Mouse (Mus musculus) urinary bladder, adult 2 months (tissue): ENCODE measurements around the gene Dok5. TPM values are rescaled to one million over a fixed set of nuclear protein-coding genes. Genes with fewer than 3 reads are reported as not detected.

Source experiments
- DNase-seq: peaks from one replicate; pipeline ENCODE4 v3.0.0; 2022; ENCODE audit warnings: low spot score
- polyA plus RNA-seq: library from polyadenylated mRNA; depleted of rRNA; stranded (reverse); fragments of >200 nt; gene quantifications from 2 replicates; pipeline ENCODE4 v1.2.3, GENCODE M21; 2012

The Dok5 gene
- polyA plus RNA-seq, 1 experiment: 0.39 TPM

DNA sequence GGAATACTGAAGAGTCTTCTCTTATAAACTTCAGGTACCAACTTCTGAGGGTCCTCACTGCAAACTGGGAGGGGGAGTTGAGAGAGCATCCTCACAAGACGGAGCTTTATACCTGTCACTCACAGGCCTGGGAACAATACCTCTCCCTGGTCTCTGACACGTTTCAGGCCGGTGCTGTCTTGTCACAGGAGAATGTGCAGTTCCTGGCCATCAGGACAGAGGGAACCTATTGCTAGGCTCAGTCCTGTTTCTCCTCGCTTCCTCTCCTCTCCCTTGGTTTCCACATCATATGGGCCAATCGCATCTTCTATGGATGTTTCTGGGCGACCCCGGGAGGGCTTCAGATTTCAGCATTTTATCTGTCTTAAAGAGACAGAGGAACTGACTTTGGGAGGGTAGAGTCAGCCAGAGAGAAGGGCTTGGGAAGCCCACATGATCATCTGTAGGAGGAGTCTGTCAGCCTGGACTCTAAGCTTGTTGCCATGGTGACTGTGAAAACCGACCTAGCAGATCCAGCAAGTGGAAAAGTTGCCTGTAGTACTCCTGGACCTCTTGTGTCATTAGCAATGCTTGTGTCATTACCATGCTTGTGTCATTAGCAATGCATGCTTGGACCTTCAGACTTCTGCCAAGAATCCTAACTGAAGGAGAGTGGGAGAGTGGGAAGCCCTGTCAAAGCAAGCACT lies 59.9 kb downstream of the Dok5 start:
- DNase-seq: no peak

DNA sequence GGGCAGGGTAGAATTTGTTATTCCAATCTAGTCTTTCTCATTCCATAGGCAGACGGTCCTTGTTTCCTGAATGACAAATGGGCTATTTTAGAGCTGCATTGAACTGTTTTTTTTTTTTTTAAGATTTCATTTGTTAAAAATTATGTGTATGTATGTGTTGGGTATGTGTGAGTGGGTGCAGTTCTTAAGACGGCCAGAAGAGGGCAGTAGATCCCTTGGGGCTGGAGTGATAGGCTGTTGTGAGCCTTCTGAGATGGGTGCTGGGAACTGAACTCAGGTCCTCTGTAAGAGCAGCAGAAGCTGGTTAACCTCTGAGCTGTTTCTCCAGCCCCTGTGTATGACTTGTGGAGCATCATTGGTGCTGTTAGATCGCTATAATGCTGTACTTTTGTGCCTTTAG lies 63.6 kb downstream of the Dok5 start:
- no peak for DNase-seq

DNA sequence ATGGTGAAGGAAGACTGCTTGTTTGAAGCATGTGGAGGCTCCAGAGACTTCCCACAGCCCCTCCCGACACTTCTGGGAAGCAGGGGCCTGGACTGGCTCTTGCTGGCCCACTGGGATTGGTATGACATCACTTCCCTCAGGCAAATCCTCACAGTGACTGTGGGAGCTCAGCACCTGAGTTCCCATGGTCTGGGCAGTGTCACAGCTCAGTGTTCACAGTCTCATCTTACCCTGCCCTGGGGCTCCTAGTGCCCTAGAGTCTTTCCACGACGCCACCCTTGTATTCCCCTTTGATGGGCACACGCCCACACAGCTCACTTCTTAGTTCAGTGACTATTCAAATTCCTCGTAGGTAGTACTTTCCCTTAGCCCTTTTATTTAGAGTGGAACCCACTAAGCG lies 71.4 kb downstream of the Dok5 start:
- no peak for DNase-seq

DNA sequence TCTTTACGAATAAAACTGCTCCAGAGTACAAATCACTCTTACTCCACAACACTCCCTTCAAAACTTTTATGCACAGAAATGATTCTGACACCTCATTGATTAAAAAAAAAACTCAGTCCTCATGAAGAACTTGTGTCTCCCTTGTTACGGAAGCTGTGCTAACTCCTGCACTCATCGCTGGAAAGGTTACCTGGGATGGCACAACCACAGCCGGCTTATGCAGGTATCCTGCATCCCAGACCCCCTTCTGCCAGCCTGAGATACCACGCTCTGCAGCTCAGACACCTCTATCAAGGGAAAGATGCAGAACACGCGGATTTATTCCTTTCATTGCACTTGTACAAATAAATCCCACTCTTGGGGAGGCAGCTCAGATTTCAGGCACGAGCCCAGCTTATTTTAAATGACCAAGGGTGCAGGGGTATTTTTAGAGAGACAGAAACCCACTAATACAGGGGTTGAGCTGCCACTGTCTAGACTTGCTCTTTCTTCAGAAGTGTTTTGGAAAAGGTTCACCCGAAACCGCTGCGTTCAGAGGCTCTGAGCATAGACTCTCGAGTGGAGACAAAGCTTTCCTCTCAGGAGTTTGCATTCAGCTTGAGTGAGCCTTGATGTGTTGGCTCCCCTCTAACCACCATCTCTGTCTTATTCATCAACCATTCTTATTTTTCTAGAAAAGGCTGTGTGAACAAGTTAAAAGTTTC lies 76.1 kb downstream of the Dok5 start:
- no peak for DNase-seq

DNA sequence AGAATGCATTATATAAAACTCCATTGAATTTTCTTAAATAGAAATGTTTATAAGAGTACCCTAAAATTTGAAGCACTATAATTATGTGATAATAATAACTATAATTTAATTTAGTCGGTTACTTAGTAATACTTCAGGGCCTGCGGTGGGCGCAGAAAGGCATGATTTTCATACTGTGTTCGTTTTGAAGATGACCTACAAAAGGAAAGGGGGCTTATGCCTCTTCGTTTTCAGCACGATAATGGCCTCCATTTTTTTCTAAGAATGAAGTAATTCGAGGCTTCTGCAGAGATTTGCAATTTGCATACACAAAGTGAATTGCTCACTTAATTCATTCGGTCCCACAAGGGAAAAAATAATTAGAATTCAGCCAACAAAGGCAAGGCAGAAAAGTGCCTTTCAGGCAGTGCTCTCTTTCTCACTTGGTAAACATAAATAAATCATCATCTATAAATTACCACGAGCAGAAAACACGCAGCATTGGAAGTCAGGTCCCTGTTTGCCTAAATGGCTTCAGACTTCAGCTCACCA lies 76.7 kb downstream of the Dok5 start:
- DNase-seq: no peak

DNA sequence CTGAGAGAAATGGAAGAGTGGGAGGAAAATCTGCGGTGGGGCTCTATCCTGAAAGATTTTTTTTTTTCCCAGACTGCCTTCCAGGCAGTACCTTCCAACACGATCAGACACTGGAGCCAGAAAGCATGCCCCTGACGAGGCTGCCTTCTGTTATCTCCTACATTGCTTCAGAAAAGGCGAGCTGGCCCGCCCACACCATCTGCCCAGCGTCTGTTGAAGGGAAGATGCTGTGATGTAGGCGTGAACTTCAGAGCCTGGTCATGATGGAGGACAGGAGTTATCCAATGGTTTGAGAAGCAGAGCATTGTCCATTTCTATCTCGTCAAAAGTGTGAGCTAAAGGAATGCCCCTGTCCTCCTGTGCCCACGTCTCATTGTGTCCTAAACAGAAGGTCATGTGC lies 79.7 kb downstream of the Dok5 start:
- DNase-seq: no peak

DNA sequence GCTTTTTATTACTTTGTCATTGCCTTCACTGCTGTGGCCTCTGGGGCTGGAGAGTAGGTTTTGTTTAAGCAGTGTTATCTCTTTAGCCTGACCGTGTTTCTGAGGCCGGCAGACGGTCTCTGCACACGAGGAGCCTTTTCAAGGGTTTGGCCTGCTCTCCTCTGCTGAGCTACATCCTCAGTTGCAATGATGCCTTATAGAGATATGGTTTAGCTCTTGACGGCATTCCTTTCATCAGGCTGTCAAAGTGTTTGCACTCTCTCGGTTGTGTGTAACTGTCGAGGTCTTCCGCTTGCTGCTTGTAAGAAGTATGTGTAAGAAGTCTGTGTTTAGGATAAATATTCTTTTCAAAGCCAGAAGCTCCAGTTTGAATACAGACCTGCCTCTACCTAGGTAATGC lies 84.7 kb downstream of the Dok5 start:
- DNase-seq: no peak

DNA sequence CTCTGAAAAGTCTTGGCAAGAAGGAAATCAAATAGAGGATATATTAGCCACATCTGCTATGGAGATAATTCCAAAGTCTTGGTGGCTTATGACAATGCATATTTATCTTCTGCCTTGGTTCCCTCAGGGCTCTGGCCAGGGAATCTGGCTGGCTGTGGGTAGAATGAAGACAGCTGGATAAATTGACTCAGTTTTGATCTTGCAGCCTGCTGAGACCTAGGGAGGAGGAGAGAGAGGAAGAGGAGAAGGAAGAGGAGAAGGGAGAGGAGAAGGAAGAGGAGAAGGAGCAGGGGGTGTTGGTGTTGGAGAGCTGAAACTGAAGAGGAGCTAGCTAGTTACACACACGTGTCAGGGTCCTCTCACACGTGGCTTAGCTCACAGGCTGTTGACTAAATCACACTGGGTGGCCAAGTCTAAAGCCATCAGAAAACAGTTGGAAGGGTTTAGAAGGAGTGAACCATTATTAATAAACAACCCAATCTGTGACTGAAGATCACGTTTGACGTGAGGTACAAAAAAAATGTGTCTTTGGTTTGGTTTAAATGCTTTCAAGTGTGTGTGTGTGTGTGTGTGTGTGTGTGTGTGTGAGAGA lies 85.6 kb downstream of the Dok5 start:
- no peak for DNase-seq

DNA sequence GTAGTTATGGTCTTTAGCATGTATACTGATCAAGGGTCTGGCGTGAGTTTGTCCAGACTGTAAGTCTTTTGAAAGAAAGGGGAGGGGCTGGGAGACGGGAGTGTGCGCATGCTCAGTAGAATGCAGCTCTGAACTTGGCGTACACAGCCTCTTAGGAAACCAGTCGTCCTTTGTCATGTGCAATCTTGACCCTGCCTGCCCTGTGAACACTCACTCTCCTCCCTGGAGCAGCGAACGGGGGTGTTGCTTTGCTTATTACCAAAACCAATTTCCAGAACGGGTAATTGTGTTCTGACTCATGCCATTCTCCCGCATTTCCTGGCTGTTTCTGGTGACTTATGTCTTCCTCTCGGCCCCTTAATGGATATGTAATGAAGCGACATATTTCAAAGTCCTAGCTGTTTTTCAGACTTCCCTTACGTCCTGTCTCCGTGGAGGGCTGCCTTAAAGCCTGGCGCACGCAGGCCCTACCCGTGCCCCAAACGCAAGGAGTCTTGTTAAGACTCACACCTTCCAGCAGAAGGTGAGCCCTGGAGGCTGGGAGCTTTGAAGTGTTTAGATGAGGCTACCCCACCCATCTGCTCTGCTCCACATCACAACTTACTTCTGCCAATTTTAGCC lies 95.3 kb downstream of the Dok5 start:
- no peak for DNase-seq

DNA sequence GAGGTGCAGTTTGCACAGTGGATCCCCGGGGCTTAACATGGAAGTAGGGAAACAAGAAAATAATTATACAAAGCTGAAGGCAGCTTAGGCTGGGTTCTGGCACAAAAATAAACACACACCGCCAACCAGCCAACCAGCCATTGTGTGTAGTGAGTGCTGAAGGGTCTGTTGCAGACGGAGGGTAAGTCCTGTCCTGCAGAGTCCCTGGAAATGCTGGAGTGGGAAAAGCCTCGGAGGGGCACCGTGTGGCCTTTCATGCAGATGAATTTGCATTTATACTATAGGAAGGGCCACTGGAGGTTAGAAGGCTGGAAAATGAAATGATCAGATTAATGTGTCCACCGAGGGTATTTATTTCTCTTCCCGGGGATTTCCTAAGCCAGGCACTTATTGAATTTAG lies 97.2 kb downstream of the Dok5 start:
- DNase-seq: no peak

DNA sequence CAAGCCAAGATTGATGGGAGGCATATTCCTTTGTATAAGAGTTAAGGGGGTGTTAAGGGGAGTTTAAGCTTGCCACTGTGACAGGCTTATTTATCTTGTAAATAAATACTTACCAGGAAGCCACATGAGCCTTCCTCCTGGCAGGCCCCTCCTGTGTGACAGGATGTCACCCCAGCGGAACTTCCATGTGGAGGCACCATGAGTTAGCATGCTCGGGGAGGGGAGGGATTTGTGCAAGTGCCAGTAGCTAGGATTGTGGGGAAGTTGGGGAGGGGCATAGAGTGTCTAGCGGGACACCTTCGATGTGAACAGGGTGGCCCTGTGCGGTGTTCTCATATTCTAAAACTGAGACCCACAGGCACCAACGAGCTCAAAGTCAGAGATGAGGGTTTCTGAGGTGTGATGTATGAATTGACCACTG lies 97.6 kb downstream of the Dok5 start:
- DNase-seq: no peak

DNA sequence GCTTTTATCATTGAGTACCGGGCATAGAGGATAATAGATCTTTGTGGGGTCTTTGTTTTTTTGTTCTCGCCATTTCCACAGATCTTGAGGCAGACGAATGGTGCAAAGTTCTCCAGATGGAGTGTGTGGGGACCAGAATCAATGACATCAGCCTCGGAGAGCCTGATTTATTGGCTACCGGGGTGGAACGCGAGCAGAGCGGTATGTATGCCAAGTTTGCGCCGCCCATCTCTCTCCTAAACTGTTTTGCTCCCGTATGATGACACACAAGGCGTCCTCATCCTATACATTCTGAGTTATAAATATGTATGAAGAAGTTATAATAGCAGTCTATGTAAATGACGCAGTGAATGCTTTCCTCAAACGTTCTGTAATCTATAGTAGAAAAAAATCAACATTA lies 98.4 kb downstream of the Dok5 start:
- DNase-seq: no peak

DNA sequence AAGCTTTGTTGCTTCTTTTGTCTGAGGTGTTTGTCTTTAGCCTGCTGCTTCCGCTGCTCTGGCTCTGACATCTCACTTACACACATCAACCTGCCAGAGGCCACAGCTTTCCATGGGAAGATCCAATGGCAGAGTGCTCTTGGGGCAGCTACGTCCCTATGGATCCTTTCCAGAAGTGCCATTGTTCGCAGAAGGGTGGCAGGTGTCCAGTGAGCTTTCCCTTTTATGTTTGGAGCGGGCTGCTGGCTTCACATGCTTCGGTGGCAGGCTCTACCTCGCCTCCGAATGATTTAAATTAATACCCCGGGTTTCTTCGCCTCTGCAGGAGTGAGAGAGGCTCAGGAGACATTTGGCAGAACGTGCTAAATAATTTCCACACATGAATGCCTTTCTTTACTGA lies 105.3 kb downstream of the Dok5 start:
- DNase-seq: no peak

DNA sequence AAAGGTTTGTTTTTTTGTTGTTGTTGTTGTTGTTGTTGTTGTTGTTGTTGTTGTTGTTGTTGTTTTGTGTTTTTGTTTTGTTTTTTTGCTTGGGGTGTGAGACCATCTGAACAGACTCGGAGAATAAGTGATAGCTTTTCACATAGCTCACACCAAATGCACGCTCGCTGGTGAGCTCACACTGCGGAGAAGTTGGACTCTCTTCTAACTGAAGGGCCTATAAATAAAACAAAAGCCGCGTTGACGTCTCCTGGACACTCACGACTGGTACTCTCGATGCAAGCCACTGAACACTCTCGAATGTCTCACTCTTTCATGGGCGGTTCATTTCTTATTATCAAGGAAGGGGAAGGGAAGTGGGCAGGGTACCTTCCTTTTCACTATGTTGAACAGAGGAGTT lies 105.8 kb downstream of the Dok5 start:
- no peak for DNase-seq

DNA sequence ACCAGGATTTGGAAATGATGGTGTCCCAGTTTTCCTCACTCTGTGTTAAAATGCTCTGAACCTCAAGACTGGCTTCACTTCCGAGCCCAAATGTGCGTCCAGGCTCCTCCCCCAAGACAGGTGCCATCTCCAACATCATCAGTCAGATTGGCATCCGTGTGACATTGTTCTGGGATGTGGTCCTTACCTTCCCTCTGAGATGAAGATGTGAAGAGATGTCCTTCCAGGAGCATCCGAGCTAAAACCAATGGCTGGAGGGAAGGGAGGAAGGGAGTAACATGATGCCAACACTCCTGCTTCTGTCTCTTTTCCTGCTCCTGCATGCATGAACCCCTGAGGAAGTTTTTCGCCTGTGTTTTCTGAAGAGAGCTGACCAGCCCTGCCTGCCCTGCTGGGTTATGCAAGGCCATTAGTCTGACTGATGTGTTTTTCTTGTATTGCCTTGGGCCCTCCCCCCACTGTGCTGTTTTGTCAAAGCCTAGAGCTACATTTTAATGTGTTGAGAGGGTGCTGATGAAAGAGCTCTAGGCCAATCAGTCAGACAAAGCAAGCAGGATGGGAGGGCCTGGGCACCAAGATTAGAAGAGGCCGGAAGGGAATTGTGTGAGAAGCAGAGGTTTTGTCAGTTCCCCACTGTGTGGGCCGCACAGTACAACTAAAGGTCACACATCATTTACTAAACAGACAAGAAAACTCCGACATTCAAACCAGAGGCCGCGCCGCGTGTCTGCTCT lies 106.4 kb downstream of the Dok5 start:
- DNase-seq: no peak

DNA sequence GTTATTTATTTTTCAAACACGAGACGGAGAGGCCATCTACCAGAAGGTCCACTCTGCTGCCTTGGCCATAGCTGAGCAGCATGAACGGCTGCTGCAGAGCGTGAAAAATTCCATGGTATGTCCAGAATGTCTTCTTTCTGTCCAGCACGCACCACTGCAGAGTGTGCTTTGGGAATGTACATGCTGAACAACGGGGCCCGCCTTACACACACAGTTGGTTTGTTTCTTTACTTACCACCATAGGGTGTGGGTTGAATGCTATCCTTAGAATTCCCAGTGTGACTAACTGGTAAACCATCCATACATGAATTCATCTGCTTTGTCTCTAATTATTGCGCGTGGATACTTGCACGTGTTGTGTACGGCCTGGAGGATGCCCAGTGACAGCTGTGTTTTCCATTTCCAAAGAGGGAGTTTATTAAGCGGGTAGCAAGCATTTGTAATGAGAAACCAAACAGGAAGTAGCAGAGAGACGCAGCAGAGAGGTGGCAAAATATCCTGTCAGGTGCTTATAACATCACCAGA lies 109.9 kb downstream of the Dok5 start:
- no peak for DNase-seq

DNA sequence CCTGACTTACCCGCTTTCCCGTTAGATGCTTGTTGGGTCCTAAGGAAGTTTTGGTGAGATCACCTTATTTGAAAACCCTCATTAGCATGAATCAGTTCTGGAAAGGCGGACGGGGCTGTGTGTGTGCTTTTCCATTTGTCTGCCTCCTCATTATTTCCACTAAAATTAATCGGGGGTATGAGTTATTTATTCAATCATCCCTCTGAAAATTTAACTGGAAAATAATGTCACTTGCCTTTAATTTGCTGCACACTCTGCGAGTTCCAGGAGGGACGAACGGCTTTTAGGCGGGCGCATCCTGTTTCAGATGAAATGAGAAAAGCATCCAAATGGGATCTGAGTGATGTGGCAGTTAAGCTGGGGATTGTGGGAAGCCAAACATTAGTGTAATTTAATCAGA lies 113.9 kb downstream of the Dok5 start:
- DNase-seq: no peak

DNA sequence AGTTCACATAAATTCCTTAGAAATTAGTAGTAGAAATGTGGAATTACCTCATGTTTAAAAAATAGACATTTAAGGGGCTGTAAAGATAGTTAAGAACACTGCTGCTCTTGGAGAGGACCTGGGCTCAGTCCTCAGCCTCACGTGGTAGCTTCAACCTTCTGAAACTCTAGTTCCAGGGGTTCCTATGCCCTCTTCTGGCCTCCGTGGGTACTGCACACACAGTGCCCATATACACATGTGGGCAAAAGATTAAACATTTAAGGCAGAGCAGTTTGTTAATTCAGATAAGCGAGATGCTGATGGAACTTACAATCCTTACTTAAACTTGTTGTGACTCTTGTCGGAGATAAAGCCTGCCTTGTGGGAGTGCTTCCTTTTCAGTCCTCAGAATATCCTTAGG lies 118.5 kb downstream of the Dok5 start:
- DNase-seq: no peak

DNA sequence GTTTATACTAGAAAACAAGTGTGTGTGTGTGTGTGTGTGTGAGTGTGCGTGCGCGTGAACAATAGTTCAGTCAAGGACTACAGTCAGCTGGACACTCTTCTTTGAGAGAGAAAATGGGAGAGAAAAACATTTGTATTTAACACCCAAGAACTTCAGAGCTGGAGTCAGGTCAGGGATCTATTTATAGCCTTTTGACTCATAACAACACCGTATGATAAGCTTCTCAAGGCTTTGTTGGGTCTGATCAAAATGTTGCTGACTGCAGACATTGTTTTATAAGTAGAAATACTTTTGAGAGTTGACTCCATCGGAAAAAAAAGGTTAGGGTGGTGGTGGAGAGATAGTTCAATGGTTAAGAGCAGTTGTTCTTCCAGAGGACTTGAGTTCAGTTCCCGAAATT lies 120.7 kb downstream of the Dok5 start:
- no peak for DNase-seq

DNA sequence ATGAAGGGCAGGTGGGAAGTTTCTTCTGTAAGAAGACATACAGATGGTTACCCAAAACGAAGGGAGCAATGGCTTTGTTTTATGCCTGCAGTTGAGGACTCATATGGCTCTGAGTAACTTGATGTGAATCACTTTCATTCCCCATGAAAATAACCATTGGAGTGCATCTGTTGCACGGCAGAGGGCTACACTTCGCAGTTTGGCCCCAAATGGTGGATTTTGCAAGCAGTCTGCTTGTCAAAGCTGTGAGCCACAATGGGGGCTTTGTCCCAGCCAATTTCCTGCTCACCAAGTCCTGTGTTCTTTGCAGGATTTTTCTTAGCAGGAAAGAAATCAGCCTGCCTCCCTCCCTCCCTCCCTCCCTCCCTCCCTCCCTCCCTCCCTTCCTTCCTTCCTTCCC lies 123.6 kb downstream of the Dok5 start:
- no peak for DNase-seq

DNA sequence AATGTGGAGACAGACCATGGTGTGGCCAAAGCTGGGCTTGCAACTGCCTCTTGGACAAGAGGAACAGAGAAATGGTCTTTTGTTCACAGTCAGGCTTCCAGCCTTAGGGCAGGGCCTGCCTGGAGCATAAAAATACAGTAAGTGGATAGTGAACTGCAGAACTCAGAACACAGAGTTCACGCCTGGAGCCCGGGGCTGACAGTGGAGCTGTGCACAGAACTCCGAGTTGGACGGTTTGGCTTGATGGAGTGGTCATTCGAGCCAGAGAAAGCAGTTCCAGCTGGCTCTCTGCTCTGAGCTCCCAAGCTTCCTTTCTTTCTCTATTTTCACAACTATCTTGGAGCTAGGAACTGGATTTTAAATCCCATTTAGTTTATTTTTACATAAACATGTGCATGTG lies 124.5 kb downstream of the Dok5 start:
- DNase-seq: no peak

DNA sequence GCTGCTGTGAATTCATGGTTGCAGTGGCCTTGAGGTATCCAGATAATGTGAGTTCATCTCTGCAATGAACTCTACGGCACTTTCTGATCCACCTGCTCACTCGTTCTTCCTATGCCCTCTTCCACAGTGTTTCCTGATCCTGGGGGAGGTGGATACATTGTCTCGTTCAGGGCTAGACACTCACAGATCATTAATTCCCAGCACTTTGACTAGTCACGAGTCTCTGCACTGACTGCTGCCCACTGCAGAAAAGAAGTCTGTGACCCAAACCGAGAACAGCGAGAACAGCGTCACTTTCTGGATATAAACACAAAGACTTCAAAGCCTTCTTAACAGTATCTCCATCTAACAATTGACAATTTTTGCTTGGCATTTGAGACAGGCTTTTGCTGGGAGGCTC lies 125.9 kb downstream of the Dok5 start:
- no peak for DNase-seq
